Mouse (Mus musculus): Measurements from ENCODE around the gene Tpo.

Gene Tpo

DNA sequence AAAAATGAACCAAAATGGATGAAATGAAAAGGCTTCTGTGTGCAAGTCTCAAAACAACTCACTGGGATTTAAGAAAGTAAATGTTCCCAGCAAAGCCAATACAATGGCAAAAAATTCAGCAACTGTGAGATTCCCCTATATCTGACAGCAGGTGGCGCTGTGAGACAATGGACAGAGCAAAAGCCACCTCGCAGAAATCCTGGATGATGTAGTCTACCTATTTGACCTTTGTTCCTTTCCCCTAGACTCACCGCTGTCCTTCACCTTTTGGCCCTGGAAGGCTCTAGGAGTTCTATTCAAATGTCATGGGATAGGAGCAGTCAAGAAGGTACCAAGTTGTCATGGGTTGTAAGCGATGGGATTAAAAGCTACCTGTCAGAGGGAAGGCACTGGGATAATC lies 82.2 kb downstream of the Tpo start:
- no peaks in the 10 kb centered on the region for H3K36me3 ChIP-seq (ENCODE audit: control insufficient read depth, insufficient read depth, low read length, poor library complexity, severe bottlenecking)
- DNase-seq (ENCODE audit: low read depth, low spot score) = peak; percentile 2
- H3K27me3 ChIP-seq (ENCODE audit: control insufficient read depth, insufficient read depth, low read length, poor library complexity, severe bottlenecking) = no peaks in the 10 kb centered on the region

DNA sequence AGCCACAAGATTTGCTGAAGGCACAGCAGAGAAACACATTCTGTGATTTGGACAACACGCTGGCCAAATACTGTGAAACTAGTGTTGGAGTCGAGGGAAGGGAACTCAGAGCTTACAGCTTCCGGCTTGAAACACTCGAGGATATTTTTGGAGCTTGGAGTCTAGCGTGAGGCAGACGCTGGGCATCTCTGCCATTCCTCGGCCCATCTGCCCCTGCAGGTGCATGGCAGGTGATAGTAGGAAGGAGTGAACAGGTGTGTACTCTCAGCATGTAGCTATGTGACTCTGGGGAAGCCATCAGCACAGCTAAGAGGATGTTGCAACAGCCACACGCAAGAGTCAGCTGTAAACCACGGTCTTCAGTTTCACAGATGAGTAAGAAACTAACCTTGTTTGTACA lies 82.6 kb downstream of the Tpo start:
- DNase-seq (ENCODE audit: low read depth, low spot score) = no peak
- Histone ChIP-seq H3K27me3 (ENCODE audit: control insufficient read depth, insufficient read depth, low read length, poor library complexity, severe bottlenecking) (no peaks in the 10 kb centered on the region), H3K36me3 (ENCODE audit: control insufficient read depth, insufficient read depth, low read length, poor library complexity, severe bottlenecking) (no peaks in the 10 kb centered on the region)

DNA sequence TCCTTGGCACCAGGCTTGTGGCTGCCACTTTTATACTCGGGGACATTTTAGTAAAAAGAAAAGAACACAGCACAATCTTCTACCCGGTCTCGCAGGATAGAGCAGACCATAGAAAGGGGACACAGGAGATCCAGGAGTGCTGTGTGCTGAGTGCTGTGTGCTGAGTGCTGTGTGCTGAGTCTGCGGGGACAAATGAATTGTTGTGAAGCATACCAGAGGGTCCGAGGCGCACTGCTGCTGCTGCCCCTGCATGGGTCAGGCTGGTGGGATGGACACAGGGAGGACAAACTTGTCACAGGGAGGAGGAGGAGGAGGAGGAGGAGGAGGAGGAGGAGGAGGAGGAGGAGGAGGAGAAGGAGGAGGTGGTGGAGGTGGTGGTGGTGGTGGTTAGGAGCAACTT lies 83.6 kb downstream of the Tpo start:
- Histone ChIP-seq H3K27me3 (ENCODE audit: control insufficient read depth, insufficient read depth, low read length, poor library complexity, severe bottlenecking) (no peaks in the 10 kb centered on the region), H3K36me3 (ENCODE audit: control insufficient read depth, insufficient read depth, low read length, poor library complexity, severe bottlenecking) (no peaks in the 10 kb centered on the region)
- DNase-seq (ENCODE audit: low read depth, low spot score) = no peak

DNA sequence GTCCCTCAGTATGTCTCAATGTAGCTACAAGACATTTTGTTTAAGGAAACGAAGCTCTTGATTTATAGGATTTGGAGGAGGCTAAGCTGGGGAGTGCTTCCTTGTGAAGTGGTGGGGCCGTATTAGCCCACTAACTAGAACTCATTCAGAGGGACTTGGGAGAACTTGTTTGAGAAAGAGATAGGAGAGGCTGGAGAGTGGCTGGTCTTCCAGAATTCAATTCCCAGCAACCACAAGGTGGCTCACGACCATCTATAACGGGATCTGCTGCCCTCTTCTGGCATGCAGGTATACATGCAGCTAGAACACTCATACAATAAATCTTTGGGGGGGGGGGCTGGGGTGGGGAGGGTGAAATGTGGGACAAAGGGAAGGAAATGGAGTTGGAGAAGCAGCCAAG lies 92.3 kb downstream of the Tpo start:
- no peaks in the 10 kb centered on the region for H3K27me3 ChIP-seq (ENCODE audit: control insufficient read depth, insufficient read depth, low read length, poor library complexity, severe bottlenecking)
- DNase-seq (ENCODE audit: low read depth, low spot score) = no peak
- no peaks in the 10 kb centered on the region for H3K36me3 ChIP-seq (ENCODE audit: control insufficient read depth, insufficient read depth, low read length, poor library complexity, severe bottlenecking)

DNA sequence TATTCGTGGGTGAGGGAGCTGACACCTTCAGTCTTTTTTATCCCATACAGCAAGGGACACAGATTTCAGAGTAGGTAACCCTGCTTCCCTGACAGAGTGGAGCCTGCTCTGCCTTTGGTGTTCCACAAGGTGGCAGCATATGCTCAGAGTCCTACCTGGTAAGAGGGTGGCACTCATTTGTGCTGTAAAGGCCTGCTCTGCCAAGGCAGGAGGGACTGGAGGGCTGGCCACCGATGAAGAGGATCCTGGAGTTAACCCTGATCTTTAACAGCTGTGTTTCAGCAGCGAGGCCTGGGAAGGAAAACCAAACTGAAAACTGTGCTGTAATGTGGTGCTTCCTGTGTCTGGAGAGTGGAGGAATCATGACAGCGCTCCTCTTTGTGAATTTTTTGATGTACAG lies 92.9 kb downstream of the Tpo start:
- H3K27me3 ChIP-seq (ENCODE audit: control insufficient read depth, insufficient read depth, low read length, poor library complexity, severe bottlenecking) = no peaks in the 10 kb centered on the region

GRCm38 (mm10) chr12:30036569-30037055 lies 95.8 kb downstream of the Tpo start:
- Histone ChIP-seq H3K27me3 (ENCODE audit: control insufficient read depth, insufficient read depth, low read length, poor library complexity, severe bottlenecking) (no peaks in the 10 kb centered on the region), H3K36me3 (ENCODE audit: control insufficient read depth, insufficient read depth, low read length, poor library complexity, severe bottlenecking) (no peaks in the 10 kb centered on the region)
- no peak for DNase-seq (ENCODE audit: low read depth, low spot score)

More for the DNA sequence above, 92.9 kb downstream of the Tpo start:
- no peaks in the 10 kb centered on the region for H3K36me3 ChIP-seq (ENCODE audit: control insufficient read depth, insufficient read depth, low read length, poor library complexity, severe bottlenecking)
- no peak for DNase-seq (ENCODE audit: low read depth, low spot score)

DNA sequence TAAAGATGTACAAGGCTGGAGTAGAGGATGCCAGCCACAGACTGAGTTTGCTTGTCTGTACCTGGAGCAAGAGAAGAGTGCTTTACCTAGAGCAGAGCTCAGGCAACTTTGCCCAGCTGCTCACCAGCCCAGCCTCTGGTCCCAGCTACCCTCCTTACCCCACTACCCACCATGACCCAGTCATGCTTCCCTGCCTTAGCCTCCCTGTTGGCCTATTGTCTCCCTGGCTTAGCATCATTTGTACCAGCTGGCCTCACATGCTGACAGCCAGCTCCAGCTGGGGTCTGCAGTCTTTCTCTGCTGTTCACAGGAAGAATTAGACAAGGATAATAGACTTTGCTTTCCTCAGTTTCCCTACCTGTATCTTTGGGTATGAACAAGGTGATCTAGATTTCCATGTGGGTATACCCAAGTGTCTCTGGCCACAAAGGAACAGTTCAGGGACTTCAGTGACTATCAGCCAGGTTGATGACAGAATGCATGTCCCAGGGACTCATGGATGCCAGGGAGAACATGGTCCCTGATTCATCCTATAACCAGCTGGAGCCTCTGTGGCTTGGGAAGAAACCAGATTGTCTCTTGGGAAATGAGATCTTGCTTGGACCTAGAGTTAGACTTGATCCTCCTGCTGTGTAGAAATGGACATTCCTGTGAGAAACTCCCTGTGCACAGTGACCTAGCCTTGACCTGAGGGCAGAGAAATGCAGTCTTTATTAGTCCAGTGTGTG lies 96.4 kb downstream of the Tpo start:
- Histone ChIP-seq H3K27me3 (ENCODE audit: control insufficient read depth, insufficient read depth, low read length, poor library complexity, severe bottlenecking) (no peaks in the 10 kb centered on the region), H3K36me3 (ENCODE audit: control insufficient read depth, insufficient read depth, low read length, poor library complexity, severe bottlenecking) (no peaks in the 10 kb centered on the region)
- DNase-seq (ENCODE audit: low read depth, low spot score) = no peak

GRCm38 (mm10) chr12:30035406-30035805 lies 97.0 kb downstream of the Tpo start:
- Histone ChIP-seq H3K36me3 (ENCODE audit: control insufficient read depth, insufficient read depth, low read length, poor library complexity, severe bottlenecking) (no peaks in the 10 kb centered on the region), H3K27me3 (ENCODE audit: control insufficient read depth, insufficient read depth, low read length, poor library complexity, severe bottlenecking) (no peaks in the 10 kb centered on the region)
- DNase-seq (ENCODE audit: low read depth, low spot score) = no peak

GRCm38 (mm10) chr12:30034681-30035080 lies 97.7 kb downstream of the Tpo start:
- Histone ChIP-seq H3K36me3 (ENCODE audit: control insufficient read depth, insufficient read depth, low read length, poor library complexity, severe bottlenecking) (no peaks in the 10 kb centered on the region), H3K27me3 (ENCODE audit: control insufficient read depth, insufficient read depth, low read length, poor library complexity, severe bottlenecking) (no peaks in the 10 kb centered on the region)
- no peak for DNase-seq (ENCODE audit: low read depth, low spot score)

- H3K27me3 ChIP-seq (ENCODE audit: control insufficient read depth, insufficient read depth, low read length, poor library complexity, severe bottlenecking) = no peaks in the 10 kb centered on the region
- no peak for DNase-seq (ENCODE audit: low read depth, low spot score)
- no peaks in the 10 kb centered on the region for H3K36me3 ChIP-seq (ENCODE audit: control insufficient read depth, insufficient read depth, low read length, poor library complexity, severe bottlenecking)
Observed at GRCm38 (mm10) chr12:30030571-30030970, 101.9 kb downstream of the Tpo start.

- Histone ChIP-seq H3K27me3 (ENCODE audit: control insufficient read depth, insufficient read depth, low read length, poor library complexity, severe bottlenecking) (no peaks in the 10 kb centered on the region), H3K36me3 (ENCODE audit: control insufficient read depth, insufficient read depth, low read length, poor library complexity, severe bottlenecking) (no peaks in the 10 kb centered on the region)
- no peak for DNase-seq (ENCODE audit: low read depth, low spot score)
Observed at GRCm38 (mm10) chr12:30029111-30029510, 103.3 kb downstream of the Tpo start.

DNA sequence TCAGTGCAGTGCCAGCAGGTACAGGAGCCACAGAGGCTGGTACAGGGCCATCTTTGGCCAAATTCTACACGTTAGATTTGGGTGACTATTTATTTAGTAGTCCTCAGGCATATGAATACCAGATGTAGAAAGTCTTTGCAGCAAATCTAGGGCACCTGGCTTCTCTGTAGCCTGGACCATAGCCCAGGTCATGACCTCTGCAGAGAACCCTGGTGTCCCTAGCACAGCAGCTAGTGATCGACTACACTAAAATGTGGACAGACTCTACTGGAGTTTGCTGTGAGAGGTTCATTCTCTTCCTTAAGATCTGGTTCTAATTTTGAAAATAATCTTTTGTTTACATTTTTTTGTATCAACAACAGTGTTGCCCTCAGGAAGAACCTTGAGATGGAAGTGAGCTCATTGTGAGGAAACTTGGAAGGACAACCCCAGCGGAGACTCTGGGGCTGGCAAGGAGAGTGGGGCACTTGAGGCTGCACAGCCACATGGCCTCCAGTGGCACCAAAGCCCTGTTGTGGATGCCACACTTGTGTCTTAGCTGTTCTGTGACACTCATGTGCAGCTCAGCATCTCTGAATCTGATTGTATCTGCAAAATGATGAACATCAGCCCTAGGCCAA lies 104.6 kb downstream of the Tpo start:
- Histone ChIP-seq H3K27me3 (ENCODE audit: control insufficient read depth, insufficient read depth, low read length, poor library complexity, severe bottlenecking) (no peaks in the 10 kb centered on the region), H3K36me3 (ENCODE audit: control insufficient read depth, insufficient read depth, low read length, poor library complexity, severe bottlenecking) (no peaks in the 10 kb centered on the region)
- no peak for DNase-seq (ENCODE audit: low read depth, low spot score)

- Histone ChIP-seq H3K36me3 (ENCODE audit: control insufficient read depth, insufficient read depth, low read length, poor library complexity, severe bottlenecking) (no peaks in the 10 kb centered on the region), H3K27me3 (ENCODE audit: control insufficient read depth, insufficient read depth, low read length, poor library complexity, severe bottlenecking) (no peaks in the 10 kb centered on the region)
- no peak for DNase-seq (ENCODE audit: low read depth, low spot score)
Observed at GRCm38 (mm10) chr12:30024264-30024825, 108.1 kb downstream of the Tpo start.

DNA sequence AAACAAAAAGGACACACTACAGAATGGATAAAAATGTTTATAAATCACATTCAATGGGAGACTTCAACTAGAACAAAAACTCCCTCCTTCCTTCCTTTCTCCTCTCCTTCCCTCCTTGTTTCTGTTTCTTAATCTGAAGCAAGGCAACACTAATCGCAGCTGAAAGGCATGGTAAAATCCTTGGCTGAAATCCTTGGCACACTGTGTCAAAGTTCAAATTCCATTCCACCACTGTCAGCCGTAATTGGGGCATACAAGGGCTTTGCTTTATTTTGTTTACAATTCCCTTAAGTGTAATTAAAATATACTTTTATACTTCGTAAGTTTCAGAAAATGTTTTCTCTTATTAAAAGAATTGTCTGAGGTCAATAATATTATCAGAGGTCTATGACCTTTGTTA lies 108.9 kb downstream of the Tpo start:
- H3K27me3 ChIP-seq (ENCODE audit: control insufficient read depth, insufficient read depth, low read length, poor library complexity, severe bottlenecking) = no peaks in the 10 kb centered on the region
- H3K36me3 ChIP-seq (ENCODE audit: control insufficient read depth, insufficient read depth, low read length, poor library complexity, severe bottlenecking) = no peaks in the 10 kb centered on the region
- no peak for DNase-seq (ENCODE audit: low read depth, low spot score)

- H3K27me3 ChIP-seq (ENCODE audit: control insufficient read depth, insufficient read depth, low read length, poor library complexity, severe bottlenecking) = no peaks in the 10 kb centered on the region
- no peak for DNase-seq (ENCODE audit: low read depth, low spot score)
- no peaks in the 10 kb centered on the region for H3K36me3 ChIP-seq (ENCODE audit: control insufficient read depth, insufficient read depth, low read length, poor library complexity, severe bottlenecking)
Observed at GRCm38 (mm10) chr12:30020447-30020846, 112.0 kb downstream of the Tpo start.
